Mouse (Mus musculus) heart, embryonic 12.5 days (tissue): ENCODE data around the gene Gpc6. TPM values are rescaled to one million over a fixed set of nuclear protein-coding genes. Genes with fewer than 3 reads are reported as not detected.

Source experiments
- ATAC-seq: fragments of 200-750 bp; cut with Nextera tagmentation; 2 replicates; pipeline ENCODE4 v1.8.0; 2017; ENCODE audit warnings: moderate TSS enrichment, moderate library complexity; ENCODE audit not compliant: insufficient number of reproducible peaks, low FRiP score
- H3K27ac ChIP-seq: fragments of 300-500 bp; sonication (generic); 2 replicates; pipeline ENCODE4 v1.5.1; 2016; ENCODE audit warnings: mild to moderate bottlenecking, moderate library complexity; ENCODE audit not compliant: poor library complexity, severe bottlenecking
- H3K27me3 ChIP-seq: fragments of 300-500 bp; sonication (generic); replicated peaks from 2 replicates; pipeline ENCODE4 v1.6.1; 2016; ENCODE audit warnings: mild to moderate bottlenecking, moderate library complexity
- H3K36me3 ChIP-seq: fragments of 300-500 bp; sonication (generic); 2 replicates; pipeline ENCODE4 v1.6.1; 2016; ENCODE audit warnings: mild to moderate bottlenecking, moderate library complexity
- H3K4me1 ChIP-seq: fragments of 300-500 bp; sonication (generic); replicated peaks from 2 replicates; pipeline ENCODE4 v1.6.1; 2016; ENCODE audit warnings: mild to moderate bottlenecking
- H3K4me2 ChIP-seq: fragments of 300-500 bp; sonication (generic); 2 replicates; pipeline ENCODE4 v1.6.1; 2016; ENCODE audit warnings: mild to moderate bottlenecking, moderate library complexity
- H3K4me3 ChIP-seq: fragments of 300-500 bp; sonication (generic); 2 replicates; pipeline ENCODE4 v1.5.1; 2016; ENCODE audit warnings: mild to moderate bottlenecking
- H3K9ac ChIP-seq: fragments of 300-500 bp; sonication (generic); 2 replicates; pipeline ENCODE4 v1.6.1; 2016; ENCODE audit warnings: mild to moderate bottlenecking, moderate library complexity
- H3K9me3 ChIP-seq: fragments of 300-500 bp; sonication (generic); replicated peaks from 2 replicates; pipeline ENCODE4 v1.6.1; 2016; ENCODE audit warnings: mild to moderate bottlenecking, moderate library complexity
- WGBS: fragments of 180-500 bp; shearing (Covaris S2); methylation state at CpG from one replicate; pipeline ENCODE4 v1.1.7; 2016; 5-methylcytosine and 5-hydroxymethylcytosine counted together
- polyA plus RNA-seq: library from polyadenylated mRNA; unstranded; fragments of >200 nt; fragmentation: Nextera tagmentation; extraction: Ambion mirVana; gene quantifications from 2 replicates; pipeline ENCODE4 v1.2.1, GENCODE M21; 2016

Gene Gpc6
- polyA plus RNA-seq, 1 experiment from 2014 or later = 15.9 TPM

DNA sequence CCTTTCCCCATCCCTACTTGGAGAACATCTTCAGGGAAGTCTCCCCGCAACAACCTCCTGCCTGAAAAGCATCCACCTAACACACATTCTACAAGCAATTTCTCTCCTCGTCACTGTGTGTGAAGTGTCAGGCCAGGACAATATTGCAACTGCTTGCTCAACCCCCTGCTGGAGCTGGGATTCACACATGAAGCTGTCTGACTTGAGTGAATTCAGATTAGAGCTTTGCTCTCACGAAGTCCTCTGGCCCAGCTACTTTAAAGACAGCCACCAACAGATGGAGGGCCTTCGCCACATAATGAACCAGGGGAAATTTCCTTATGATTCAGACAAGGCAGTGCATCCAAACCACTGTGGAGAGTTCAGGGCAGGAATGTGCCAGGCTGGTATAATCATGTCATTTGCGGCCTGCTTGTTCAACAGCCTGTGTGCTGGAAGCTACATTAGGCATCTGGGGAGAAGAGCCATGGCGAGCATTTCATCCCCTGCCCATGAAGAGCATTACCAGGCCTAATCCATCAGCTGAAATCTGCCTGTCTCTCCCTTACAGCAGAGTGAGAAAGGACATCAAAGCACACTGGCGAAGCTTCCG is 858.7 kb downstream of the Gpc6 start:
- no peak for ATAC-seq
- Histone ChIP-seq H3K4me3 (no peak overlapping the region), H3K9me3 (no peaks in the 10 kb centered on the region), H3K27ac (no peak overlapping the region), H3K9ac (no peak overlapping the region), H3K4me2 (no peak overlapping the region), H3K4me1 (no peaks in the 10 kb centered on the region), H3K27me3 (no peaks in the 10 kb centered on the region), H3K36me3 (no peaks in the 10 kb centered on the region)
- WGBS = 73% methylated on average over 8 of the region's 8 CpGs

DNA sequence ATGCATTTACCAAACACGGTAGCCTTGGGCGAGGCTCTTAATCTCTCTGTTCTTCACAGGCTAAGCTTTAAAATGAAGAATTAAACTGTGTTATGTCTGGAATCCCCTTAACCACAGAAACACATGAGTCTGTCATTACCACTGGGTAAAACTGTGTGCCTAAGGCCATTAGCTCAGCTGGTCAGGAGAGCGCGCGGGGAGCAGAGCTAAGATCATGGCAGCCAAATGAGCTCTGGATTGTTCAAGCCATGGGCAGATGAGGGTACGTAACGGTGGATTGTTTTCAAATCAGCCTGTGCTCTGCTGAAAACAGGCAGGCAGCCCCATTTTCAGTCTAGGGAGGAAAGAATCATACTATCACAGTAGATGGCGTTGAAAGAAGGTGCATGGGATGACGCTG is 859.8 kb downstream of the Gpc6 start:
- no peaks in the 10 kb centered on the region for H3K27me3 ChIP-seq
- no peaks in the 10 kb centered on the region for H3K9me3 ChIP-seq
- no peak for ATAC-seq
- no peaks in the 10 kb centered on the region for H3K36me3 ChIP-seq
- WGBS = 92% methylated on average over 9 of the region's 9 CpGs
- H3K4me2 ChIP-seq = no peak overlapping the region
- H3K9ac ChIP-seq = no peak overlapping the region
- H3K4me1 ChIP-seq = no peaks in the 10 kb centered on the region
- no peak overlapping the region for H3K27ac ChIP-seq
- H3K4me3 ChIP-seq = no peak overlapping the region

DNA sequence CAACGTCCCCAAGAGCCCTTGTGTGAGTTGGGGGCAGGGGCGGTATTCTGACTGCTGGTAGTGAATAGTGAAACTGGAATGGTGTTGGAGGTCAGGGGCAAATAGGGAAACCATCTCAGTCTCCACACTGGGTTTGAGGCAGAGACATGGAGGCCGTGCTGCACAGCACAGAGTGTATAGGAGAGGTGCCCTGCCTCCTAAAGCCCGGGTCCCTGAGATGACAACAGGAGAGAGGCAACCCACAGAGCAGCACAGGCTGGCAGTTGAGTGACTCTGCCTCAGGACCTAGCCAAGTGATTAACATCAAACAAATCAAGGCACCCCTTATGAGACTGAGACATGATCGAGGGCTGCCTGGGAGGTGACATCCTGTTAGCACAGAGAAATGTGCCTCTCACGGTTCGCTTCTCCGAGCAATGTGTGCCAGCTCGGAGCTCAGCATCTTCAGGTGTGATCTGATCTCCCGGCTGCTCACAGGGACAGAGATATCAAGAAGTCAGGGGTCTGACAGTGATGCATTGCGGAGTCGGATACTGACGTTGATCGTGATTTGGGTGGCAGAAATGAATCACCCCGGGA is 860.5 kb downstream of the Gpc6 start:
- H3K4me2 ChIP-seq = no peak overlapping the region
- no peak for ATAC-seq
- H3K9me3 ChIP-seq = no peaks in the 10 kb centered on the region
- no peaks in the 10 kb centered on the region for H3K4me1 ChIP-seq
- H3K4me3 ChIP-seq = no peak overlapping the region
- no peak overlapping the region for H3K27ac ChIP-seq
- H3K27me3 ChIP-seq = no peaks in the 10 kb centered on the region
- 80% methylated on average over 15 of the region's 15 CpGs for WGBS
- H3K9ac ChIP-seq = no peak overlapping the region
- no peaks in the 10 kb centered on the region for H3K36me3 ChIP-seq

DNA sequence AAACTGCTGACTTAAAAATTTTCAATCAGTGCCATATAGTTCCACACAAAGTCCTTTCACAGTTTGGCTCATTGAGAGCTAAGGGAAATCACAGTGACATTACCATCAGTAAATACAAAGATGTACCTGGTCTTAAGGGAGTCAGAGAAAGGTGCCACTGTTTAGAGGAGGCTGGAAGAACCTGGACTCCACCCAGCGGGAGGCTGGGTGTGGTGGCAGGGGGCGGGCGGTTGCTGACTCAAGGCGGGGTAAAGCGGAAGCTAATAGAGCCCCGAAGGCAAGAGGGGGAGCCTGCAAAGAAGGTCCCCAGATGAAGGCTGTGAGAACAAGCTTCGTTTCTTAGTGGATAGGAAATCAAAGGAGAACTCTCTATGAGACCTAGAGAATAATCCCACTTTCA is 861.5 kb downstream of the Gpc6 start:
- Histone ChIP-seq H3K9ac (no peak overlapping the region), H3K4me3 (no peak overlapping the region), H3K27me3 (no peaks in the 10 kb centered on the region), H3K4me2 (0 out of 2 replicates have a peak overlapping the region, but pooled peaks have one; percentile 18), H3K9me3 (no peaks in the 10 kb centered on the region), H3K4me1 (no peaks in the 10 kb centered on the region), H3K27ac (no peak overlapping the region), H3K36me3 (no peaks in the 10 kb centered on the region)
- WGBS = 58% methylated on average over 7 of the region's 7 CpGs
- no peak for ATAC-seq

DNA sequence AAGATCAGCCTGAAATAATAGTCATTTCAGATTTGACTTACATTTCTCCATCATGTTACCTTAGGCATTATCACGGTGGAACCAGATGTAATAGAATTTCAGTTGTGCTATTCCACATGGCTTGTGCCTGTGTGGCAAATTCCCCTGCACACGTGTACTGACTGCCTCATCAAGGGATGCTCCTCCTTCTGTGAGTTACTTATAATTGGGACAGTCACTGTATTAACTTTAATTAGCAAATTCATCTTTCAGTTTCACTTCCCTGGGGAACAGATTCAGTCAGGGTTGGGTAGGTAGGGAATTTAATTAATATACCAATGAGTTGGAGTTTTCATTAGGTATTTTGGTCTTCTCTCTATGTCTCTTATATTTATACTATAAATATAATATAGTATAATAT is 869.8 kb downstream of the Gpc6 start:
- Histone ChIP-seq H3K4me1 (no peaks in the 10 kb centered on the region), H3K9me3 (no peaks in the 10 kb centered on the region), H3K4me3 (no peak overlapping the region), H3K9ac (no peak overlapping the region), H3K27ac (no peak overlapping the region), H3K27me3 (no peaks in the 10 kb centered on the region), H3K4me2 (no peak overlapping the region), H3K36me3 (no peaks in the 10 kb centered on the region)
- WGBS = 82% methylated on average over 2 of the region's 2 CpGs
- no peak for ATAC-seq

DNA sequence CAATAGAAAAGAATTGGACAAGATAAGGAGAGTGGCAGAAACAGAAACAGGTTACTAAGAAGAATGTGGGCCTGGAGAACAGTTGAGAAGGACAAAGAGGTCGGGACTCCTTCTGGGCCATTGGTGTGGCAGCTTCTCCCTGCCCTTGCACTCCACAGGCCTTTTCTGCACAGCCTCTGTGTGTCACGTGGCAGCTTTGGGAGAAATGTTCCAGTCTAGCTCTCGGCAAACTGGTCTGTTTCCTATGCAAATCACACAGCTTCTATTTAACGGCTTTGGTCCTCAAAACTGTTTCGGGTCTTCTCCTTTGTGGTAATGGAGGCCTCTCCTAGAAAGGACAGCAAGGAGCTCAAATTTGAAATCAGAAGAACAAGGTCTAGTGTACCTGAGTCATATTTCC is 871.5 kb downstream of the Gpc6 start:
- WGBS = 70% methylated on average over 5 of the region's 5 CpGs
- H3K9me3 ChIP-seq = no peaks in the 10 kb centered on the region
- H3K36me3 ChIP-seq = no peaks in the 10 kb centered on the region
- H3K27me3 ChIP-seq = no peaks in the 10 kb centered on the region
- H3K4me2 ChIP-seq = no peak overlapping the region
- H3K4me3 ChIP-seq = no peak overlapping the region
- H3K27ac ChIP-seq = no peak overlapping the region
- no peak for ATAC-seq
- H3K9ac ChIP-seq = no peak overlapping the region
- no peaks in the 10 kb centered on the region for H3K4me1 ChIP-seq

DNA sequence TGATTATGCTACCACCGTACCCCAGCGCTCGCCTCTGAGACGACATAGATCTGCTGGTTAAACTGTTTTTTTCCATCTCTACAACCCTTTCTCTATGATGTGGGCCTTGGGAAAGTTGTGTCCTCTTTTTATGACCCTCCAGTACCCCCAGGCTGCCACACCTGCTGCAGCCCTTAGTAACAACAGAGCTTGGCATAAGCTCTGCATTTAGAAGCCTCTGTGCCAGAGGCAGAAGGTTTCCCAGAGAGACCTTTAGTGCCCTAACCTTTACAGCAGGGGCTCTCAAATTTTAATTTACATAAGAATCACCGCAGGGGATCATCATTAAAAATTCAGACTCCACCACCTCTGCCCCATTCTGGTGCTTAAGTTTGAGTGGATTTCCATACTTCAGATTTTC is 875.3 kb downstream of the Gpc6 start:
- Histone ChIP-seq H3K9ac (no peak overlapping the region), H3K36me3 (no peaks in the 10 kb centered on the region), H3K4me3 (no peak overlapping the region), H3K27me3 (no peaks in the 10 kb centered on the region), H3K4me1 (no peaks in the 10 kb centered on the region), H3K4me2 (no peak overlapping the region), H3K9me3 (no peaks in the 10 kb centered on the region), H3K27ac (no peak overlapping the region)
- ATAC-seq = no peak
- WGBS = 92% methylated on average over 5 of the region's 5 CpGs

DNA sequence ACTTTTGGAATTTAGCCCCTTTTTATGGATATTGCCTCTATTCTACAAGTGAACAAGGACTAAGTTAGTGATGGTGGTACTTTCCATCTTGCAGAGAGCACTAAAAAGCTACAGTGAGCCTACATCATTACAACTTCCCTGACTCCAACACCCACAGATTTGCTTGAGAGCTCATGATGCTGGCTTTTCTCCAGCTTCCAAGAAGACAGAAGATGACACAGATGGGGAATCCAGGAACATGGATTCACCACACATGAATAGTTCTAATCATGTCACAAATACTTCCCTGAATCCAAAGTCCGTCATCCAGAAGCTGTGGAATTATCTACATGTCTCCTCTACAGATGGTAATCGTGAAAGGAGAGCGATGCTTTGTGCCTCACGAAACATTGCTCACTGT is 882.7 kb downstream of the Gpc6 start:
- H3K4me3 ChIP-seq = no peak overlapping the region

DNA sequence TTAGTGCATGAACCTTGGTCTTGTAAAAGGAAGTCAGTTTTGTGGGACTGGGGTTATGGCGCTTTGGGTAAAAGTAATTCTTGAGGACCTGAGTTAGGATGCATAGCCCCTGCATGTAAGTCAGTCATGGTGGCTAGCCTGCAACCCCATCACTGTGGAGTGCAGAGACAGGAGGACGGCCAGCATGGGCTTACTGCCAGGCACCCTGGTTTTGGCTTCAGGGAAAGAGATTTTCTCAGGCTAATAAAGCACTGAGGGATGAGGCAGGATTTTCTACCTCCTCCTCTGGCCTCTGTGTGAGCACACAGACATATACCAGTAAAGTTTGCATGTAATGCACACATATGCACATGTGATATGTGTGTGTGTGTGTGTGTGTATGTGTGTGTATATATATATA is 883.2 kb downstream of the Gpc6 start:
- Histone ChIP-seq H3K4me2 (no peak overlapping the region), H3K36me3 (no peaks in the 10 kb centered on the region), H3K9me3 (no peaks in the 10 kb centered on the region), H3K4me1 (no peaks in the 10 kb centered on the region; the same call in 1 of the 2 replicates), H3K27ac (no peak overlapping the region), H3K4me3 (no peak overlapping the region), H3K9ac (no peak overlapping the region), H3K27me3 (no peaks in the 10 kb centered on the region)
- no peak for ATAC-seq
- 82% methylated on average over 2 of the region's 2 CpGs for WGBS

More for the DNA sequence above, 882.7 kb downstream of the Gpc6 start:
- WGBS = 84% methylated on average over 4 of the region's 4 CpGs
- no peak for ATAC-seq
- no peak overlapping the region for H3K4me2 ChIP-seq
- H3K9ac ChIP-seq = no peak overlapping the region
- H3K9me3 ChIP-seq = no peaks in the 10 kb centered on the region
- H3K4me1 ChIP-seq = no peaks in the 10 kb centered on the region
- H3K36me3 ChIP-seq = no peaks in the 10 kb centered on the region
- no peak overlapping the region for H3K27ac ChIP-seq
- H3K27me3 ChIP-seq = no peaks in the 10 kb centered on the region

DNA sequence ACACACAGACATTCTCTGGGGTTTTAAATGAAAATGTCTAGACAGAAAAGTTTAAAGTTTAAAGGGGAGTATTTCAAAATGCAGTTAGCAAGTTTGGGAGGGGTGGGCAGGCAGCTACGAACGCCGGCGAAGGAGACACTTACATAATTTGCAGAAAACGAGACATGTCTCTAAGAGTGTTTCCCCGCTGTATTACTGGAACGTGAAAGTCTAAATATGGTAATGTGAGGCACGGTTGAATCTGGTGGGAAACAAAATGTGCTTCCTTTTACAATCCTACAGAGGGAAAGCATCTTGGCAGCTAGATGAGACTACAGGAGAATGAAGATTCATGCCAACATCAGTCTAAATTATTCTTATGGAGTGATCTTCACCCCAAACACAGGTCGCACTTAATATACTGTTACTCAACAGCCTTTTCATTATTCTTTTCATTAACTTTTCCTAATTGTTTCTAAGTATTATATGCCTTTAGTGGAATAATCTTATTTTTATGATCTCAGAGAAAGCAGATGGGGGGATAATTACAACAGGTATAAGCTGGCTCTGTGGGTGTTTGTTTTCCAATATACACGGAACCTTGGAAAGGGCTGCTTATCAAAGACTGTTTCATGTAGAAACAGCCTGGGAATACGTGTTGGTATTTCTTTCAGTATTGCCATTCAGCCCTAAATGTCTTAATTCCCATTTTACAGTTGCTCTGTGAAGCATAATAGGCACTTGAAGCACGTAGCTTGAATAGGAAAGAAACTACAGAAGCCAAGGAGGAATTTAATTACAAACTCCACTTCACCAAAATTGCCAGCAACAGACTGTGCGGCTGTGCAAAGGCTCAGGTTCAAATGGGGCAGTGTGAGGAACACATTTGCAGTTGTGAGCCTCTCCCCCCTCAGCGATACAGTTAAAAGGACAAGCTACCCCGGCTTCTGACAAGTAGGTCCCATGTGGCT is 885.5 kb downstream of the Gpc6 start:
- H3K36me3 ChIP-seq = no peaks in the 10 kb centered on the region
- H3K4me2 ChIP-seq = no peak overlapping the region
- H3K4me3 ChIP-seq = no peak overlapping the region
- no peaks in the 10 kb centered on the region for H3K9me3 ChIP-seq
- no peaks in the 10 kb centered on the region for H3K27me3 ChIP-seq
- no peak for ATAC-seq
- H3K27ac ChIP-seq = no peak overlapping the region
- 83% methylated on average over 15 of the region's 15 CpGs for WGBS
- peaks cover 3% of the 10 kb centered on the region; the same call in 1 of the 2 replicates for H3K4me1 ChIP-seq
- H3K9ac ChIP-seq = no peak overlapping the region

DNA sequence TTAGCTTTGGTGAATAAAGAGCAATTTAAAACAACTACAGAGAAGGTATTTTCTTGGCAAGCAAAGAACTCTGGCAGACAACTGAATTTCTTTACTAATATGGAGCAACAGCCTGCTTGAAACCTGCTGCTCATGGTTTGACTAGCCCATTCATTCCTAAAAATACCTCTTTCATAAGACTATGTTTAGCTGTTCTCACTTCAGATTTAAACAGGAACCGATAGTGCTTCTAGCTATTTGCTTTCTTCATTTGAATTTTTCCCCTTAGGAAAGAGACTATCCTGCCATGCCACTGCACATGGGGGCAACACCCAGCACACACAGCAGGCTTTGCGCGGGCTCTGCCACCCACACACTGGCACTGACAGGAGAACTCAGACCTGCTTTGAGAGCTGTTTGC is 888.4 kb downstream of the Gpc6 start:
- H3K36me3 ChIP-seq = no peaks in the 10 kb centered on the region
- H3K9me3 ChIP-seq = no peaks in the 10 kb centered on the region
- H3K4me2 ChIP-seq = no peak overlapping the region
- no peaks in the 10 kb centered on the region for H3K27me3 ChIP-seq
- H3K9ac ChIP-seq = no peak overlapping the region
- no peak overlapping the region for H3K27ac ChIP-seq
- no peak overlapping the region for H3K4me3 ChIP-seq
- ATAC-seq = no peak
- WGBS = 73% methylated on average over 3 of the region's 3 CpGs
- peaks cover 3% of the 10 kb centered on the region; the same call in 1 of the 2 replicates for H3K4me1 ChIP-seq
